Mouse (Mus musculus) thymus, adult 2 months (tissue): ENCODE measurements around the gene Kdm8. TPM values are rescaled to one million over a fixed set of nuclear protein-coding genes. Genes with fewer than 3 reads are reported as not detected.

Experiments used
- DNase-seq: peaks from one replicate; pipeline ENCODE4 v3.0.0; 2021
- H3K27ac ChIP-seq: fragments of 200-500 bp; 2 replicates; pipeline ENCODE4 v1.5.1; 2012; ENCODE audit warnings: low read length, control low read depth; ENCODE audit not compliant: control insufficient read depth, insufficient read depth
- H3K27me3 ChIP-seq: fragments of 200-500 bp; 2 replicates; pipeline ENCODE4 v1.6.1; 2012; ENCODE audit warnings: mild to moderate bottlenecking, low read length, moderate library complexity, mixed read lengths; ENCODE audit not compliant: control insufficient read depth, insufficient read depth
- H3K36me3 ChIP-seq: fragments of 200-500 bp; 2 replicates; pipeline ENCODE4 v1.6.1; 2012; ENCODE audit warnings: mild to moderate bottlenecking, low read length, moderate library complexity; ENCODE audit not compliant: control insufficient read depth, insufficient read depth
- H3K4me1 ChIP-seq: fragments of 200-500 bp; replicated peaks from 2 replicates; pipeline ENCODE4 v1.6.1; 2012; ENCODE audit warnings: low read length; ENCODE audit not compliant: control insufficient read depth, insufficient read depth
- H3K4me3 ChIP-seq: fragments of 200-500 bp; 2 replicates; pipeline ENCODE4 v1.5.1; 2012; ENCODE audit warnings: mild to moderate bottlenecking, low read length, control low read depth, moderate library complexity; ENCODE audit not compliant: control insufficient read depth, insufficient read depth
- CTCF ChIP-seq: fragments of 200-500 bp; IDR thresholded peaks from 2 replicates; pipeline ENCODE4 v1.5.1; 2012; ENCODE audit warnings: mild to moderate bottlenecking, control low read depth, low read length, moderate library complexity, borderline replicate concordance; ENCODE audit not compliant: control insufficient read depth, poor library complexity, insufficient read depth; ENCODE audit errors: extremely low read depth
- POLR2A ChIP-seq: fragments of 200-500 bp; IDR thresholded peaks from 2 replicates; pipeline ENCODE4 v1.6.1; 2012; ENCODE audit warnings: mild to moderate bottlenecking, low read length, control low read depth, moderate library complexity; ENCODE audit not compliant: control insufficient read depth, poor library complexity, insufficient read depth; ENCODE audit errors: extremely low read depth
- WGBS: fragments of 180-500 bp; shearing (Covaris S2); methylation state at CpG from one replicate; pipeline ENCODE4 v1.1.7; 2018; 5-methylcytosine and 5-hydroxymethylcytosine counted together
- polyA plus RNA-seq: library from polyadenylated mRNA; depleted of rRNA; stranded (reverse); fragments of >200 nt; gene quantifications from 2 replicates; pipeline ENCODE4 v1.2.3, GENCODE M21; 2012

Gene Kdm8
- polyA plus RNA-seq, 1 experiment: 14.2 TPM

DNA sequence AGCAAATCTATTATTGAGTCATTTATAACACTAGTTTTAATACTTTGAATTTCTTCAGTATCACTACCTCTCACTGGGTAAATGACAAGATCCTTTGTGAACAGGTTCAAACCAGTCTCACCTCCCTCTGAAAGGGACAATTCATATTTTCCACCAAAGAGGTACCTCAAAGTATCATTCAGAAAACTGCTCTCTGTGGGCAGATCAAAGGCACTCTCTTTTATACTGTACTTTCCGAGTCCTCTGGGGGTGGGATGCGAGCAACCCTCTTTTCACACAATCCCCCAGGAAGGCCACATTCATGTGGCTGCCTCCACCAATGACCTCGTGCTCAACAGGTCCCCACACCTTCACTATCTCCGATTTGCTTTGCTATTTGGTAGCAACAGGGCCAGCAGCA, 30.1 kb downstream of the Kdm8 start:
- Histone ChIP-seq H3K27me3 (no peaks in the 10 kb centered on the region), H3K4me3 (no peak overlapping the region), H3K27ac (0 out of 2 replicates have a peak overlapping the region, but pooled peaks have one; percentile 4), H3K36me3 (peaks cover 16% of the 10 kb centered on the region; the same call in 1 of the 2 replicates), H3K4me1 (peaks cover 62% of the 10 kb centered on the region)
- no peak for DNase-seq
- 35% methylated on average over 4 of the region's 4 CpGs for WGBS
- no peak for TF ChIP-seq POLR2A
- no peak for TF ChIP-seq CTCF

DNA sequence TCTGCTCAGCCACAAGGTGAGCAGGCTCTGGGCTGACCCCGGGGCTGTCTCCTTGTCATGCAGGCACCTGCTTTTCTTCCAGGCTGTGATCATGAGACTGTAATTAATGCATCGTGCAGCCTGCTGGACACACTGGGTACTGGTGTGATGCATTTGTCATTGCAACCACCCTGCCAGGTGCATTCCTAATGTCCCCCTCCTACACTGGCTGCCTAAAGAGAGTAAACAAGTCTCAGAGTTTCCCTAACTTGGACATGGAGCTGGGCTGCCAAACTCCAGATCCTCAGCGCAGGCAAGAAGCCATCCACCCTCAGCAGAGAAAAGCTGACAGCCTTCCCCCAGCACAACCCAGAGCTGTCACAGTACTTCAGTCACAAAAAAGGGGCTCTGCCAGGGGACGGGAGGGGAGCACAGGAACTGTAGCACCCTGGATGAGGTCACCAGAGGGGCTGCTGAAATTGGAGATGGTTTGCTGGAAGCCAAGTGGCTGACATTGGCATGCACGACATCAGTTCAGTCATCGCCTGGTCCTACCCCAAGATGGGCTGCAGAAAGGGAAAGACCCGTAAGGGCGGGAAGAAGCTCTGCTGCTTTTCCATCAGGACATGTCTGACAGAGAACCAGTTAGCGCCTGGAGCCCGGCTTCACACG, 31.2 kb downstream of the Kdm8 start:
- Histone ChIP-seq H3K4me3 (no peak overlapping the region), H3K27ac (no peak overlapping the region), H3K4me1 (peaks cover 54% of the 10 kb centered on the region), H3K36me3 (peaks cover 13% of the 10 kb centered on the region; the same call in 1 of the 2 replicates), H3K27me3 (no peaks in the 10 kb centered on the region)
- 0 out of 2 replicates have a peak, but pooled peaks have one; percentile 22 for TF ChIP-seq CTCF
- no peak for TF ChIP-seq POLR2A
- no peak for DNase-seq
- 76% methylated on average over 11 of the region's 11 CpGs for WGBS

DNA sequence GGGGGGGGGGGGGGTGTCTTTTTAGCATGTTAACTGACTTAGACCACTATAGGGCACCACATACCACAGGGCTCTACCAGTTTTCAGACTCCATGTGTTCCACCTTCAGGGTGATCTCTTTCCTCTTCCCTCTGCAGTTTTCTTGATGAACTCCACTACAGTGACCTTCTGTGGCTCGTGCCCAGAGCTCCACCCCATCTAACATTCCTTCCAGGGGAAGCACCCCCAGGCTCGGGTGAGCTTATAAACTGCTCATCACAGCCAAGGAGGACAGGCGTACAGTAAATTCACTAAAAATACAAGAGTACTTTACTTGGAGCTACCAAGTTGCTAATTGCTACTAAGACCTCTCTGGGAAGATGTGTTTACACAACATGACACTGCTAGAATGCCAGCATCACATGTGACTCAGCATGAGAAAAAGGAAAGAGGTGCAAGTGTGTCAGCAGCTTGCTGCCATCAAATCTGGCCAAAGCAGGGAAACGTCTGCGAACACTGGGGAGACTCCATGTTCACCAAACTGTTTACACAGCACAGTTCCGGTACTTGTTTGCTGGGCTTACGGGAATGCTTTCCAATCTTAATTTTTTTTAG, 34.0 kb downstream of the Kdm8 start:
- H3K4me1 ChIP-seq: peaks cover 33% of the 10 kb centered on the region
- no peak for DNase-seq
- no peak for TF ChIP-seq CTCF
- TF ChIP-seq POLR2A: no peak

DNA sequence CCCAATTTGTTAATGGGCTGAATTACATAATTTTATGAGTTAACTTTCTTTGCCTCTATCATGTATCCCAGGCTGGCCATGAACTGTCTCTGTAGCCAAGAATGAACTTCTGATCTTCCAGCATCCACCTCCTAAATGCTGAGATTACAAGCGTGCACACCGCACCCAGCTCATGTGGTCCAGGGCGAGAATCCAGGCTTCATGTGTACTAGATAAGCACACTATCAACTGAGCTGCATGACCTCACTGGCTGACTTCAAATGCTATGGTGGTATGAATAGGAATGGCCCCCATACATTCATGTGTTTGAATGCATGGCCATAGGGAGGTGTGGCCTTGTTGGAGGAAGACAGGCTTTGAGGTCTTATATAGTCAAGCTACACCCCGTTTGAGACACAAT, 36.0 kb downstream of the Kdm8 start:
- no peaks in the 10 kb centered on the region for H3K27me3 ChIP-seq
- TF ChIP-seq CTCF (no peak), POLR2A (no peak)
- peaks cover 13% of the 10 kb centered on the region; the same call in 1 of the 2 replicates for H3K36me3 ChIP-seq
- no peak for DNase-seq
- H3K27ac ChIP-seq: no peak overlapping the region
- no peak overlapping the region for H3K4me3 ChIP-seq
- peaks cover 35% of the 10 kb centered on the region for H3K4me1 ChIP-seq
- WGBS: 99% methylated on average over 4 of the region's 4 CpGs

More for the DNA sequence above, 34.0 kb downstream of the Kdm8 start:
- no peaks in the 10 kb centered on the region for H3K27me3 ChIP-seq
- no peak overlapping the region for H3K27ac ChIP-seq
- peaks cover 13% of the 10 kb centered on the region; the same call in 1 of the 2 replicates for H3K36me3 ChIP-seq
- 90% methylated on average over 7 of the region's 7 CpGs for WGBS
- no peak overlapping the region for H3K4me3 ChIP-seq

DNA sequence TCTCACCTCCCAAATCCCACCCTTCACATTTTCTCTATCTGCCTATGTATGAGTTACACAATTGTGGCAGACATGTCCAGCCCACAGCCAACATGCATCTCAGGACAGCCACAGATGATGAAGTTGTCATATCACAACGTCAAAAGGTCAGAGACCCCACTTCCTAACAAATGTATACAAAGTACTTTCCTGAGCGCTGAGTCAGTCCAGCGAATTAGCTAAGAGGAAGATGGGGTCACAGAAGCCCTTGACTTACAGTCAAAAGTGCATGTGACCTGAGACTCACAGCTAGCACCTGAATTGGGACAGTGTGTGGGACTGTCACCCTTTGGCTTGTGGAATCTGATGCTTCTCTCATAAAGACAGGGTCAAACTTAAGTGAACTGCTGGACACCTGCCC, 37.9 kb downstream of the Kdm8 start:
- Histone ChIP-seq H3K4me3 (no peak overlapping the region), H3K36me3 (peaks cover 13% of the 10 kb centered on the region; the same call in 1 of the 2 replicates), H3K27me3 (no peaks in the 10 kb centered on the region), H3K4me1 (peaks cover 37% of the 10 kb centered on the region), H3K27ac (no peak overlapping the region)
- DNase-seq: no peak
- 83% methylated on average over 3 of the region's 3 CpGs for WGBS
- no peak for TF ChIP-seq CTCF

DNA sequence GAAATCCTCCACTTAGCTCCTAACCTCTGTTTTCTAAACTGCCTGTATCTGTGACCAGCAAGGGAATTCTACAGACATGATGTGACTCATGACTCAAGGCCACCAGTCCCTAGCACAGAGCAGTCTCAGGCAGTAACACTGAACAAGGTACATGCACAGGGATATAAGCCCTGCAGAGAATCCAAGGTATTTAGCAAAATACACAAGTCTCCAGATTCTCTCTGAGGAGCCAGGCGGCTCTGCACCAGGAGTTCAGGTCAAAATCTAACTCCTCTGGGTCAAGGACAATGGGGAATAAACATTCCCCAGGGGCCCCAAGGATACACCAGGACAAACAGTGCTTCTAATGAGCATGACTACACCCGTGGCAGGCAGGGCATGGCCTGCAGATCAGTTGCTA, 38.4 kb downstream of the Kdm8 start:
- no peak for DNase-seq
- Histone ChIP-seq H3K4me3 (no peak overlapping the region), H3K27ac (no peak overlapping the region), H3K4me1 (peaks cover 38% of the 10 kb centered on the region), H3K36me3 (peaks cover 12% of the 10 kb centered on the region; the same call in 1 of the 2 replicates), H3K27me3 (no peaks in the 10 kb centered on the region)
- TF ChIP-seq CTCF: no peak
- TF ChIP-seq POLR2A: no peak
- 91% methylated on average over 2 of the region's 2 CpGs for WGBS

DNA sequence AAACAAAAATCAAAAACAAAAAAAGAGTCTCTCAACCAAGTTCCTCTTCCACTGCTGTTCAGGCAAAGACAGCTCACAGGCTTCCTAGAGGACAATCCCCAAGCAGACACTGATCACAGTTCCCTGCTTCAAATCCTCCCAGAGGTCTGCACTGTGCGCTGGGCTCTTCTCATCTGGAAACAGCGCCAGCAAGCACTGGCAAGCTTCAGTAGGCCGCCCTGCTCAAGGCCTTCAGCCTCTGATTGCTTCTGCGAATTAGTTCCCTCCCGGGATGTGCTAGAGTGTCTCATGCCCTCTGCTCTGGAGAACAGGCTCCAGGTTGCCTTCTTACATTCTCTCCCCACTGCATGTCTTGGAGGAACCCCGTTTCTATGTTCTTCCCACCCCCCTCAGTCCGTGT, 40.3 kb downstream of the Kdm8 start:
- WGBS: 94% methylated on average over 7 of the region's 7 CpGs
- Histone ChIP-seq H3K4me1 (peaks cover 52% of the 10 kb centered on the region), H3K4me3 (no peak overlapping the region), H3K36me3 (0 out of 2 replicates have a peak, but pooled peaks cover 9% of the 10 kb centered on the region), H3K27me3 (no peaks in the 10 kb centered on the region), H3K27ac (0 out of 2 replicates have a peak overlapping the region, but pooled peaks have one; percentile 5)
- TF ChIP-seq CTCF: no peak
- TF ChIP-seq POLR2A: no peak
- no peak for DNase-seq
